ENCODE assay signal across 19 mouse cellular contexts in genomic region chr8:83233099-83233498, GRCm38 (mm10). TPM values are rescaled to one million over a fixed set of nuclear protein-coding genes. Genes with fewer than 3 reads are reported as not detected.
"Had no signal": no experiment of that assay in that cellular context is flagged by ENCODE, and none has a peak within 500 bp of the region (broad histone marks: within the 10 kb centered on the region; RNA-seq: fewer than 3 reads in every experiment).

No protein-coding gene starts in this region.

- DNase-seq: layer of hippocampus, postnatal 36 days; liver, embryonic 13.5 days; lung, adult 2 months; lung, postnatal 14 days; lung, postnatal 4 days; retina, postnatal 1 day; thymus, adult 18-20 months; thymus, postnatal 36 days had no signal

- H3K4me1 ChIP-seq: liver, embryonic 13.5 days; midbrain, embryonic 12.5 days; midbrain, embryonic 15.5 days; neural tube, embryonic 13.5 days had no signal

- H3K27me3 ChIP-seq: liver, embryonic 13.5 days; midbrain, embryonic 12.5 days; midbrain, embryonic 15.5 days; neural tube, embryonic 13.5 days had no signal

- H3K9ac ChIP-seq: liver, embryonic 13.5 days; midbrain, embryonic 12.5 days; midbrain, embryonic 15.5 days; neural tube, embryonic 13.5 days had no signal

- ATAC-seq: intestine, postnatal 0 days; midbrain, embryonic 15.5 days had no signal

- H3K9me3 ChIP-seq: liver, embryonic 13.5 days; midbrain, embryonic 12.5 days; midbrain, embryonic 15.5 days; neural tube, embryonic 13.5 days had no signal

- H3K27ac ChIP-seq: left cerebral cortex, adult 2 months; liver, embryonic 13.5 days; midbrain, embryonic 12.5 days; midbrain, embryonic 15.5 days; neural tube, embryonic 13.5 days had no signal

- H3K36me3 ChIP-seq: liver, embryonic 13.5 days; midbrain, embryonic 15.5 days had no signal

- H3K4me3 ChIP-seq: left cerebral cortex, adult 2 months; liver, embryonic 13.5 days; midbrain, embryonic 12.5 days; midbrain, embryonic 15.5 days; myocyte; neural tube, embryonic 13.5 days had no signal

- H3K4me2 ChIP-seq: liver, embryonic 13.5 days; midbrain, embryonic 12.5 days; midbrain, embryonic 15.5 days; neural tube, embryonic 13.5 days had no signal

RNA-seq across cellular contexts. Expression of gene Ucp1, which starts 57.1 kb away (rescaled TPM):
- polyA plus RNA-seq: intestine, postnatal 0 days; limb, embryonic 11.5 days; liver, adult 2 months; liver, embryonic 13.5 days; liver, embryonic 16.5 days; lung, embryonic 16.5 days; midbrain, embryonic 12.5 days; myocyte; stomach, embryonic 16.5 days had no signal
